Mouse (Mus musculus): ENCODE results near the gene Ildr2. TPM values are rescaled to one million over a fixed set of nuclear protein-coding genes. Genes with fewer than 3 reads are reported as not detected.

The Ildr2 gene
- polyA plus RNA-seq (2017; shearing (Covaris generic)) = not detected

DNA sequence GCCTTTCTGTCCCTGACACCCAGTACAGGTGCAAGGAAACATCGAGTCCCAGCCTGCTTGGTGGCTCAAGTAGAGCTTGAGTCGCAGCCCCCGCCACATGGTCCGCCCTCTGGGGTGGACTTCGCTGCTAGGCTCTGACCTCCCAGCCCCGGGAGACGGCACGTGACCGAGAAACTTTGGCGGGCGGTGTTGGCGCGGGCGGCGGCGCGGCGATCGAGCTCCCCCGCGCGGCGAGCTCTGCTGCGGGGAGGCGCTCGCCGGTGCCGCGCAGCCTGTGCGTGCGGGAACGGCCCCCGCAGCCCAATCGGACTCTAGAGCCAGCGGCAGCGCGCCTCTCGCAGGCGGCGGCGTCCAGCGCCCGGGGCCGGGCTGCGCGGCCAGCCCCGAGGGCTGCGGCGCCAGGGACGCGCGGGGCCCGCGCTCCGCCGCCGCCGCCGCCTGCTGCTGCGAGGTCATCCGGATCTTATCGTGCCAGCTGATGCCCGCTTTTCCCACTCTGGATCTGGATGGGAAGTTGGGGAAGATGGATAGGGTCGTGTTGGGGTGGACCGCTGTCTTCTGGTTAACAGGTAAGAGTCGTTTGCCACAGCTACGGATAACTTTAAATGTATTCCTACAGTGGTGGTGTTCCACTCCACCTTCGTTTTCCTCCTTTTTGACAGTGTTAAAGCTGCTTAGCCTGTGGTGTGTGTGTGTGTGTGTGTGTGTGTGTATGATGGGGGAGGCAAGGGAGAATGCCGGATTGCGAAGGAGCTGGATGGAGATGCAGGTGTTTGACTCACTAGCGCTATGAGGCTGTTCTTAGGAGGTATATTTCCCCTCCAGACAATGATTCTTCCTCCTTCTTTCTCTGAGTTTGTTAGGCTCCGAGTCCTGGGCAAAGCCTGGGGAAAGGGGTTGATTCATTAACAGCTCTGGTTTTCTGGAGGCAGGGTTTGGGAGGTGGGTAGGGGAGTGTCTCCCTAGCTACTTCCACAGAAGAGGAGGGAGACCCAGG lies at the start of gene Ildr2:
Gene Ildr2 (plus strand): TSS at position 242 of the 997 bp plus-strand sequence.

DNA sequence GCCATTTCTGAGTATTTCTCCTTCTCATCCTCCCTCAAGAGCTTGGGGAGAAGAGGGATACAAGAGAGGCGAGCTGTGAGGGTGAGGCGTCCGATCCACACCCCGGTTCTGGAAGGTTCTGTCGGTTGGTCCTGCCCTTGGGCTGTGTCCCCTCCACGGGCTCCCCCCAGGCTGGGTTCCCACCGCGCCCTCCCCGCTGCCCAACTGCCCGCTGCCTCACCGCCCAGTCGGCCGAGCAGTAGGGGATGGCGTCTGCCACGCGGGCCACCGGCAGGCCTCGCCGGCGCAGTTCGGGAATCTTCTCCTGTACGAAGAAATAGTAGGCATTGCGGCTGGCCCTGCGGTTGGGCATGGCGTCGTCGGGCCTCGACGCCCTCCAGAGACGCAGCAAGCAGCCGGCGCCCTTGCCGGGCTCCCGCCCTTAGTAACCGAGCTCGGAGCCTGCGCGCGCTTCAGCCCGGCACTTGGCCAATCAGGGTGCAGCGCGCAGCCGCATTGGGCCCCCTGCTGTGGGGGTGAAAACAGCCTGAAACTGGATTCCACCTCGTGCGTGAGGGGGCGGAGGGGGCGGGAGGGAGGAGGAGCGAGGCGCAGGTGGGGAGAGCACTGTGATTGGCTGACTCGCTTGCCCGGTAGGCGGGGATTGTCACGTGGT lies 15.5 kb upstream of the Ildr2 start, which contains the start of gene Mael:
Gene Mael (minus strand): TSS at position 433 of the 655 bp plus-strand sequence.

Other genes starting within 250 kb of the Ildr2 start
- gene Dusp27, start 126.2 kb upstream of the Ildr2 start, polyA plus RNA-seq (2017; shearing (Covaris generic)) = not detected
- gene Gpa33, start 123.9 kb upstream of the Ildr2 start, polyA plus RNA-seq (2017; shearing (Covaris generic)) = not detected
- not detected for gene Mael, start 15.4 kb upstream of the Ildr2 start, polyA plus RNA-seq (2017; shearing (Covaris generic))
- 53.1 TPM for gene Tada1, start 125.0 kb downstream of the Ildr2 start, polyA plus RNA-seq (2017; shearing (Covaris generic))
- gene Pogk, start 155.7 kb downstream of the Ildr2 start, polyA plus RNA-seq (2017; shearing (Covaris generic)) = 5.8 TPM
- gene Gm4846, start 243.4 kb downstream of the Ildr2 start, polyA plus RNA-seq (2017; shearing (Covaris generic)) = not detected